Mouse (Mus musculus) monocyte, adult 2 months (primary cell): Measurements from ENCODE around the gene Csnk1g1.

ENCODE experiments used
- DNase-seq, 2 experiments: peaks; one replicate each; pipeline ENCODE4 v3.0.0; 2022; ENCODE audit warnings: low spot score in 2 of 2, low read depth in 1 of 2

Gene Csnk1g1

DNA sequence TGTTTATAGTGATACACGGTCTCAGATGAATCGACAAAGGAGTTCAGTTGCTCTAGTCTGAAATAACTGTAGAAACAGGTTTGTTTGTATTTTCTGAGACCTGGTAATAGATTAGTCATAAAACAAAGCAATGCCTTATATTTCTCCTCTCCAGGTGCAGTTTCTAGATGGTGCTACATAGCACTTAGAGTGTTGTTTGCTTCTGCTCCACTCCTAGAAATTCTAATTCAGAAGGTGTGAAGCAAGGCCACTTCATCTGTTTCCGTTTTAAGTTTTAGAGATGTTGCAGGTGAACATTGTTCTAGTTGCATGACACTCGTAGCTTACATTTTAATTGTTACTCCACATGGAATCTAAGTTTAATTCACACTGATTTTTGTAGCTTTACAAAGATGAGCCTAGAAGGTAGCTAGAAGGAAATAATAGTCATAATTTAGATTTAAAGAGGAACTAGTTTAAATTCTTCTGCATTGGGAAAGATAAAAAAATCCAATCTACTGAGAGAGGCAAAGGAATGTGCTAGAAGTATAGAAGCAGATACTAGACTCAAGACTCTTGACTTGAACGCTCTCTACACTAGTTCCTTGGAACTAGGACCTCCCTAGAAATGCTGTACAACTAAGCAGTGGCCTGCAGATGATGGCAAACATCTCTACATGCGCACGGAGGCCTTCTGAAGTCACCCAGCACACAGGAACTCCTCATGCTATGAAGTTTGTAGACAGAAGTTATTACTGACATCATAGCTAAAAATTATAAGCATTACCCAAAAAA is 87.1 kb downstream of the Csnk1g1 start:
- no peak for DNase-seq

DNA sequence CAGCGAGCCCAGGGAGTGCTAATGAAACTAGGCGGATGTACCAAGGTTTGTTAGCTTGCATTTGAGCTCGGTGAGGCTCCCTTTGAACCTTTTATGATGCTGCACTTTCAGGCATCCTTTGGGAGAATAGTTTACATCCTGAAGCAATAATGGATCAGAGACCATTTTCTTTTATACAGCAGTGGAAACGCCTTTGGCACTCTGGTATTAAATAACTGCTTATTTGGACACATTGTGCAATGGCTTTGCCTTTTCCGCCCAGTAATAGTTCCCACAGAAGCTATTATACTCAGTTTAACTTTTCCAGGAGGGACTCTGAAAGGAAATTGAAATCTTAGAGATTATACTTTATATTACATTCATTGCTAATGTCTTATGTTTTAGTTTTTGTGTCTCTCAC is 90.2 kb downstream of the Csnk1g1 start:
- DNase-seq = no peak

DNA sequence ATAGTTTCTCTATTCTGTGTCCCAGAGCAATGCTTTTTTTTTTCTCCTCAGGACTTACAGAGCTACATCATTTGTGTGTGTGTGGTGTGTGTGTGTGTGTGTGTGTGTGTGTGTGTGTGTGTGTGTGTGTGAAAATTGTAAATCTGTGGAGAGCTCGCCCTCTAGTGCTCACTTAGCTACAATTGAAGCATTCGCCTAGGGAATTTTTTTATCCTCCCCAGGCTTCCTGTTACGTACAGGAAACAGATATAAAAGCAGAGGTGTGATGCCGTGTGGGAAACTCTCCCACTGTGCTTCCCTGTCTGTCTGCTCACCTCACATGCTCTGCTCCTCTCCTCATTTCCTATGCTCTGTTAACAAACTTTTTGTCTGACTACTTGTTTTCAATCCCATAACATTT is 95.7 kb downstream of the Csnk1g1 start:
- no peak for DNase-seq

DNA sequence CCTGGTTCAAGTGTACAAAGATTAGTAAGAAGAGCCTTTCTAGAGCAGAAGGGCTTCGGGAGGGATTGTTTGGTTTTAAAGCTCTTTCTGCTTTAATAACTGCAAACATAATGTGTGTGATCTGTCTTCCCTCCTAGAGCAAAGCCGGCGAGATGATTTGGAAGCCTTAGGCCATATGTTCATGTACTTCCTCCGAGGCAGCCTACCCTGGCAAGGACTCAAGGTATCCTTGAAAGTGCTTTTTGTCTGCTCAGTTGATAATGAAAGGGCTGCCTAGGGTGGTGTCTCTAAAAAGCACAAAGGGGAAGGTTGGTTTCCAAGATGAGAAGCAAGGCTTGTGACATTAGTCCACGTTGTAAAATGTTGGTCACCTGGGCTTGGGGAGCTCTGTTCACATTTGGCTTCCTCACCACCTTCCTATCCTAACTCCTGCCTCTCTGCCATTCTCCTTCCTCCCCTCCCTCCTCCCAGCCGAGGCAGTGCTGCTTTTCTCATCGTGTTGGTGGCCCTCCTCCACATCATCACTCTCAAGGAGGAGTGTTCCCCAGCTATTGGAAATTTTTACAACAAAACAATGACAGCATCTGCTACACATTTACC is 99.0 kb downstream of the Csnk1g1 start:
- no peak for DNase-seq

DNA sequence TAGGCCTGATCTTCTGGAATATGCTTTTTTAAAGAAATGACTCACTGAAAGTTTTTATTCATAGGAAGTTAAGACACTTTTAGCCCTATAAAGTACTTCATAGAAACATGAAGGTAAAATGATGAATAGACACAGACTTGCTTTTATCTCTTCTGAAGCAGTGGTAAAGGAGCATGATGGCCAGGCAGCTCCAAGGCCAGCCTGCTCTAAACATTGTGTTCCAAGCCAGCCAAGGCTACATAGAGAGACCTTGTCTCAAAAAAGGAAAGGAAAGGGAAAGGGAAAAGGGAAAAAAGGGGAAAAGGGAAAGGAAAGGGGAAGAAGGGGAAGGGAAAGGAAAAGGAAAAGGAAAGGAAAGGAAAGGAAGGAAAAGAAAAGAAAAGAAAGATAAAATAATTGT is 111.9 kb downstream of the Csnk1g1 start:
- DNase-seq = no peak

DNA sequence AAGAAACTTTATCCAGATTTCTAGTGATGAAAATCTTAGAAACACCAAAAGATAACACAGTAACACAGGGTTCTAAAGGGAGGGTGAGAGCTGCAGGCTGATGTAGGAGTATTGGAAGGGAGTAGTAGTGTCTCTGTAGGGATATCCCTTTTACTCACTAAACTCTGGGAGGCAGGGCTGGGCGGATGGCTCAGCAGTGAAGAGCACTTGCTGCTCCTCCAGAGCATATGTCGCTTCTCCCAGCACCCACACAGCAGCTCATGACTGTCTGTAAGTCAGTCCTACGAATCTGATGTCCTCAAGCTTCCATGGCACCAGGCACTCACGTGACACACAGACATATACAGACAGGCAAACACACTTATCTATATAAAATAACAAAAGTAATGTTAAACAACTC is 129.4 kb downstream of the Csnk1g1 start:
- DNase-seq = no peak

DNA sequence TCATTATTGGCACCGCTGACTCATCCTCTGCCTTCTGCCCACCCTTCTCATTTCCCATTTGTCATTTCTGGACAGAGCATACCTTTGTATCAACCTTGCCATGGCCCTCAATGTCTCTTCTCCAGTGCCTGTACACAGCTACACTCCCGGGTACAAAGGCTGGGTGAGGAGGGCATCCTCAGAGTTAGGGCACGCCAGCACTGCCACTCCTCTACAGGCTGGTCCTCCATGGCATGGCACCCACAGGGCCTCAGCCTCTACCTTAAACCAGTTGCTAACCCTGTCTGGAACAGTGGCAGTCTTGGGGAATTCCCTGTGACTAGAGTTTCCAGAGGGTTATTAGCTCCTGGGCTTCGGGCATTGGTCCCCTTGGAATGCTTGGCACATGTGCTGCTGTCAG is 129.9 kb downstream of the Csnk1g1 start:
- no peak for DNase-seq

DNA sequence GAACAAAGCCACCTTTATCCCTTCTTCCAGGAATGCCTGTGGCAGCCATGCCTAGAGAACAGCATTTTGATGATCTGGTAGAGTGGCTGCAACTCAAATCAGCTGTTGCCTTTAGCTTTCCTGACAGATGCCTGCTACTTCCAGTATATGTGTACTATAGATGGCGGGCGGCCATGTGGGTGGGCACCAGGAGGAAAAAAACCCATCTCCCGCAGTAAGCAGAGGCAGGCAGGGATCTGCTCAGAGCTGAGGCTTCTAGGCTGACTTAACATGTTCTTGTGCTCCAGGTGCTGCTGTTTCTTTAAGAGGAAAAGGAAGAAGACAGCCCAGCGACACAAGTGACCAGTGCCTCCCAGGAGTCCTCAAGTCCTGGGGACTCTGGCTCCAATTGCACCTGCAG is 130.6 kb downstream of the Csnk1g1 start:
- DNase-seq = no peak

DNA sequence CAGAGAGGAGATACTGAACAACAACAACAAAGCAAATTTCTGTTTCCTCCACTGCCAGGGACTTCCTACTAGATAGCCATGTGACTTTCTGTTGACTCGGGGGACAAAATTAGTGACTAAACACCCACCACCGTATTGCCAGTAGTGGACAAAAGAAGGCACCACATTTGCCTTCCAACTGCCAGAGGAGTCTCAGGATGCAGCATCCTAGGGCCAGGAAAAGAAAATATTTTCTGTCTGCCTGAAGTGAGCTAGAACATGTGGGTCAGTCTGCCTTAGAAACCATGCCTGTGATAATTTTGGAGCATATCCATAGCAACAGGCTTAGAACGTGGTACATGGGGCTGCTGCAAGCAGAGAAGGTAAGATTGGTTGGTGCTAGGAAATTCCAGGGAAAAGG is 132.1 kb downstream of the Csnk1g1 start:
- DNase-seq = no peak

DNA sequence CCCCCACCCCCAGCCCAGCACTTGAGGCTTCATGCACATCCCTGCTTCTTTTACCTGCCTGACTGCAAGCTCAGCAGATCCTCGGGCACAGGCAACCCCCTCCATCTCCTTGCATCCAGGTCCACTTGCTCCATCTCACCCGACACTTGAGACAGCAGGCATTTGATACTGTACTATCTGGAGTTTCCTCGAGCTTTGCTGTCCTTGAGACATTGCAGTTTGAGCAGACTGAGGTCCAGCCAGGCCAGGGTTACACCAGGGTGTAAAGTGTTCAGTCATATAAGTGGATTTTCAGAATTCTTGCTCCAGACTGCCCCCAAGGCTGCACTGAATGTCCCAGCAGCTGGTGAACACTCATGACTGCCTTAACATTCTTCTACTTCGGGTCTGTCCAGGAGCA is 133.6 kb downstream of the Csnk1g1 start:
- DNase-seq = no peak

DNA sequence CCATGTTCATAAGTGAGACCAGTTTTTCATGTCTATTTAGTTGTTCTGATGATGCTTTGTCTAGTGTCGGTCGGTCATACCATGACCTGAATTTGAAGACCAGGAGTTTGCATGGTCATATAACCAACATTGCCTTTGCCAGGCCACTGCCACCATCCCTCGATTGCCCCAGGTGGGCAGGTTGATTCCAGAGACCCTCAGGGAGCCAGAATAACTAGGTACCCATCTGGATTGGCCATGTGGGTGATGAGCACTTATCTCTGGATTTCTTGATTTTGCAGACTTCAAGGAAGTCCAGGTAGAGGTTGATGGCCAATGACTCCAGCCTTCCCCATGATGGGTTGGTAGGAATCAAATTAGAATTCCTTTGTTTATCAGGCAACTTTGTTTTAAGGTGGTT is 134.5 kb downstream of the Csnk1g1 start:
- DNase-seq = no peak

DNA sequence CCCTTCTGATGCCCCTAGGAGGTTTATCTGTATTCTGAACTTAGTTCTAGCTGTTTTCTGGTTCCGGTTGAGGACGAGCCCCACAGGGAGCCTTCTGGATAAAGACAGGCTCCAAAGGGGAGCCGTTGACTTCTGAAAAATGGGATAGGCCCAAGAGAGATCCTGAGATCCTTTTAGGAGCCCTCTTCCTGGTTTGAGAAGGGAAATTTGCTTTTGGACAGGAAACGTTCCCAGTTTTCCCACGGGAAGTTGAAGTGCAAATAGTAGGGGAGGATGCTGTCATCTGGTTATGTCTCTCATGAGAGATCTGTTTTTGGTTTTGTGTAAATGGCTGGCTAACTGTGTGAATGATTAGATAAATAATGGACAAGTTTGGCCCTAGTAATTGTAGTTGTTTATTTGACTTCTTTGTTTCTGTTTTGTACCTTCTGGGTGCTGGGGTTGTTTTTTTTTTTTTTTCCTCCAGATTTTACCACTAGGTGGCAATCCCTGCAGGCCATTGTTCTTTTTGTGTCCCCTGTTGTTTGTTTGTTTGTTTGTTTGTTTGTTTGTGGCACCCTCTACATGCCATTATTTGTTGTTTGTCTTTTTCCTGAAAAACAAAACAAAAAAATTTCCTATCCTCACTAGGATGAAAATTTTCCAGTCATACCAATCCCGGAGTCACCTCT is 141.3 kb downstream of the Csnk1g1 start:
- no peak for DNase-seq

DNA sequence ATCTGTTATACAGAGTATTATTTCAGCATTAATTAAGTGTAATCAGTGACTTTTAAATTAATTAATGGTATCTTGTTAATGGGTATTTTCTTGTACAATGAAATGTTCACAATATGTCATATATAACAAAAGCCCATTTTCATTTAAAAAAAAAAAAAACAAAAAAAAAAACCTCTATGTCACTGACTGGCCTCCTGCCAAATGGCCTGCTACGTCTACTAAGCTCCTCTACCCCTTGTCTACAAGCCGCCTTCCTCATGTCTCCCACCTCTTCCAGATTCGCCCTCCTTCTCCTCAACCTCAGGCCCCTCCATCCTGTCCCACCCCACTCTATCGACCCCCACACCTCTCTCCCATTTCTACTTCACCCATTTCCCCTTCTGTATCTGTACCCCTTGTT is 142.8 kb downstream of the Csnk1g1 start:
- no peak for DNase-seq

DNA sequence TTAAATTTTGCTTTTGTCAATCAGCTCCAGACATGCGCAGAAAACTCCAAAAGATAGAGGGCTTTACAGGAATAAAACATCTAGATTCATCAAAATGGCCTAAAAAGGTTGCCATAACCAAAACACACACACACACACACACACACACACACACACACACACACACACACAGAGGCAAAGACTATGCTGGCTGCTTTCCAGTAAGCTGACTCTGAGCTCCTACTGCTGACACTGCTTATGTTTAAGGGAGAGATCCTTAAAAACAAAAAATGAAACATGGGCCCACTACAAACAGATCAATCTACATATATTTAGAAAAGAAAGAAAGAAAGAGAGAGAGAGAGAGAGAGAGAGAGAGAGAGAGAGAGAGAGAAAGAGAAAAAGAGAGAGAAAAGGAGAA is 144.0 kb downstream of the Csnk1g1 start:
- no peak for DNase-seq

DNA sequence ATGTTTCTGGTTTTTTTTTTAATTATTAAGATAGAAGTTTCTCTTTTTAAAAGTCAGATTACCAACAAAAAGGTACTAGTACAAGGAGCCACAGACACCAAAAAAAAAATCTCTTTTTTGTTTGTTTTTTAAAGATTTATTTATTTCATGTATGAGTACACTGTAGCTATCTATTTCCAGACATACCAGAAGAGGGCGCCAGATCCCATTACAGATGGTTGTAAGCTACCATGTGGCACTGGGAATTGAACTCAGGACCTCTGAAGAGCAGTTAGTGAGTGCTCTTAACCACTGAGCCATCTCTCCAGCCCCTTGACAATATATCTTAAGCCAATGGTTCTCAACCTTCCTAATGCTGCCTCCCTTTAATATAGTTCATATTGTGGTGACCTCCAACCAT is 144.9 kb downstream of the Csnk1g1 start:
- no peak for DNase-seq

DNA sequence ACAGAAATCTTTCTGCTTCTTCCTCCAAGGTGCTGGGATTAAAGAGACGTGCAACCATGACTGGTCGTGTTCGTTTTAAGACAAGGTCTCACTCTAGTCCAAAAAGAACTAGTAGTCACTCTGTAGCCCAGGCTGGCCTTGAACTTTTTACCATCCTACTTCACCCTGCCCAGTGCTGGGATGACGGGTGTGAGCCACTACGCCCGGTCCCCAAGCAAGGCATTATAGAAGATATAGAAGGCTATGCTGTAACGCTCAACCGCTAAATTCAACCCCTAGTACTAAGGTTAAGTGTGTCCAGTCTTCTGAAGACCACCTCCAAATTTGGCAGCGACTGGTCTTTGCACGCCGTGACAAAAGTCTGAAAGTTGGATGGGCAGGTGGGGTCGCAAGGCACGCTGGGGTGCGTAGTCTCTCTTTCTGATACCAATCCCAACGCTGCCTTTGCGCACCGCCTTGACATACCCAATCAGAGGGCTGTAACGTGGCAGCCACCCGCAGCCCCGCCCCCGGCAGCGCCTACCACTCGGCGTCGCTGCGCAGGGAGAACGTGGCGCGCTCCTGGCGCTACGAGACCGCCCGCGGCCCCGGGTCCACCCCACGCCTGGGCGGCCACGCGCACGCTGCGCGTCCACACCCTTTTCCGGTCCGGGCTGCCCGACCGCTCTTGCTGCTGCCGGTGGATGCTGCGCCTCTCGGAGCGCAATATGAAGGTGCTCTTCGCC is 151.0 kb downstream of the Csnk1g1 start, which contains the start of gene Ppib:
TSS of gene Ppib (plus strand) at position 640 of the 725 bp plus-strand sequence.
- DNase-seq = peak; percentile 91 to 92

DNA sequence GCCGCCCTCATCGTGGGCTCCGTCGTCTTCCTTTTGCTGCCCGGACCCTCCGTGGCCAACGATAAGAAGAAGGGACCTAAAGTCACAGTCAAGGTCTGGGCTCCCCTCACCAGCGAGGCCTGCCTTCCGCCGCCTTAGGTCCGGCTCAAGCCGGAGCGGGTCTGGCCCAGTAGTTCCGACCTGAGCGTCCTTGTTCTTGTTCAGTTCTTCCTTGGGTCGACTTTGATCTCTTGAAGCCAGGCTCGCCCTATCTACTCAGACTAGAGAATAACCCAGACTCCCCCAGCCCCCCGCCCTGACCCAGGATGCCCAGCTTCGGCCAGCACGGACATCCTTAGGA is 151.6 kb downstream of the Csnk1g1 start:
- DNase-seq = no peak

DNA sequence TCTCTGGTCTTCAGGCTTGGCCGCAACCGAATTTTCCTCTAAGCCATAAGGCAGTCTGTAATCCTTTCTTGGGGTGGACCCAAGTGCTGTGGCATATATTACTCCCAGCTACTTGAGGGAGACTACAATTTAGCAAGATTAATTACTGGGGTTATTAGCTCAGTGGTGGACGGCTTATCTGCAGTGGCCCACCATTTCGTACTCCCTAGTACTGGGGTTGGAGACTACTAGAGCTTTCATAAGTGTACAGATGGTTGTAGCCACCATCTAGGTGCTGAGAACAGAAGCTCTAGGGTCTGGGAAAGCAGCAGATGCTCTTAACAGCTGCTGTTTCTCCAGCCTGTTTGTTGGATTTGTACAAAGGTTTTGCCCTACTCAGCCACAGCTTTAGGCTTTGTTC is 152.3 kb downstream of the Csnk1g1 start:
- DNase-seq = no peak

DNA sequence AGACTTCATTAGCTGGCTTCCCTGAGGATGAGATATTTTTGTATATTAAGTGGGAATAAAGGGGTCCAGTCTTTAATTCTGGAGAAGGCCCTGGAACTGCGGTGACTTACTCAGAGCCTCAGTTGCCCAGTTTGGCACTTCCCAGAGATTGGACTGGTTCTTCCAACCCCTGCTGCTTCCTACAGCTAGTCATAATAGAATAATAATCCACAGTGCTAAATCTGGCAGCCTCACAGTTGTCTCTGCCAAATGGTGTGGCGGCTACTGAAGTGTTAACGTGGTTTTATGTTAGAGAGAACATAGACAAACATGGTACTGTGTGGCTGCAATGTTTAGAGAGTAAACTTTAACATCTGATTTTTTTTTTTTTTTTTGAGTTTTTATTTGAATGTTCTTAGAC is 152.9 kb downstream of the Csnk1g1 start:
- DNase-seq = no peak

DNA sequence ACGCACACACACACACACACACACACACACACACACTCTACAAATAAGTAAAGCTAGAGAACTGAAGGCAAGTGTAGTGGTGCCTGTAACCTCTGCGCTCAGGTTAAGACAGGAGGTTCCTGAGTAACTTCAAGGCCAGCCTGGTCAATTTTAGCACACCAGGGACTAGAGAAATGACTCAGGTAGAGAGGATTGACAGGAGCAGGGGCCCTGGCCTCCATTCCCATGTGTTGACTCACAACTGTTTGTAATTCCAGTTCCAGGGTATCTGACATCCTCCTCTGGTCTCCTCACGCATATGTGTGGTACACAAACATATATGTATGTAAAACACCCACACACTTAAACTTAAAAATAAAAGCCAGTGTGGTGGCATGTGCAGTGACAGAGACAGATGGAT is 154.7 kb downstream of the Csnk1g1 start:
- no peak for DNase-seq

DNA sequence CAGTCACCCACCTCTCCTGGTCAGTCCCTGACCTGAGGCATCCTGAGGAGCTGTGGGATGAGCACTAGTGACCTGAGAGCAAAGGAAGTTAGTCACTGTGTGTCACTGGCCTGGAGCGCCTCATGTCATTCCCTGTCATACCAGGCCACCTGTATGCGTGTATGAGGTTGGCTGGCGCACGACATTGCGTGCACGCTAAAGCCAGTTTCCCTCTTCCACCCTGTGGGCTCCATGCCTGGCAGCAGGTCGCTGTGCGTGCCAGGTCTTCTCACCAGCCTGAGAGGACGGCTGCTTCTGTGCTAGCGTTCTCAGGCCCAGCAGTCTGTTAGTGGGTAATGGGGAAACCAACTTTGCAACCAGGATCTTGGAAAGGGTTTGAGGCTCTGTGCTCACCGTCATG is 155.6 kb downstream of the Csnk1g1 start:
- DNase-seq = no peak

DNA sequence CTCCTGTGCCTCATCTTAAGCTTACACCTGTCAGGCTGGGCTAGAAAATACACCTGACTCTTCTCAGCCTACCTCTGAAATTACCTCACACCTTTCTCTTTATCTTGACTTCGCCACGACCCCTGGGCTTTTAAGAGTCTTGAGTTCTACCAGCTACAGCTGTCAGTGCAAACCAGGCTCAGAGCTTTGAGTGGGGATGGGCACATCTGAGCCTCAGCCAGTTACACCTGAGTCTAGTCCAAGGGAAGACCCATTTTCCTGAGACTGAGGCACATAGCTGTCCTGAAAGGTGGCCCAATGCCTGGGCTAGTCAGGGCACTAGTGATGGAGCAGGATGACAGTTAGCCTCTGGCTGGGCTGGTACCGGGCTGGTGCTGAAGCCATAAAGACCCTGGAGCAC is 158.1 kb downstream of the Csnk1g1 start:
- DNase-seq = no peak
